Mouse (Mus musculus) hindbrain, embryonic 15.5 days (tissue): ENCODE results near the gene Lrg1. TPM values are rescaled to one million over a fixed set of nuclear protein-coding genes. Genes with fewer than 3 reads are reported as not detected.

Experiments
- ATAC-seq: fragments of 200-750 bp; cut with Nextera tagmentation; 2 replicates; pipeline ENCODE4 v1.8.0; 2017; ENCODE audit warnings: low read depth, moderate number of reproducible peaks, moderate TSS enrichment; ENCODE audit not compliant: low FRiP score
- H3K27ac ChIP-seq: fragments of 300-500 bp; sonication (generic); replicated peaks from 2 replicates; pipeline ENCODE4 v1.5.1; 2015; ENCODE audit warnings: mild to moderate bottlenecking, inconsistent platforms
- H3K27me3 ChIP-seq: fragments of 300-500 bp; sonication (generic); 2 replicates; pipeline ENCODE4 v1.6.1; 2015; ENCODE audit warnings: control low read depth, inconsistent platforms
- H3K36me3 ChIP-seq: fragments of 300-500 bp; sonication (generic); 2 replicates; pipeline ENCODE4 v1.6.1; 2015; ENCODE audit warnings: control low read depth, inconsistent platforms
- H3K4me1 ChIP-seq: fragments of 300-500 bp; sonication (generic); replicated peaks from 2 replicates; pipeline ENCODE4 v1.6.1; 2015; ENCODE audit warnings: control low read depth, inconsistent platforms
- H3K4me2 ChIP-seq: fragments of 300-500 bp; sonication (generic); 2 replicates; pipeline ENCODE4 v1.6.1; 2015; ENCODE audit warnings: moderate library complexity, mild to moderate bottlenecking, inconsistent platforms
- H3K4me3 ChIP-seq: fragments of 300-500 bp; sonication (generic); 2 replicates; pipeline ENCODE4 v1.5.1; 2015; ENCODE audit warnings: mild to moderate bottlenecking, inconsistent platforms
- H3K9ac ChIP-seq: fragments of 300-500 bp; sonication (generic); 2 replicates; pipeline ENCODE4 v1.6.1; 2015; ENCODE audit warnings: inconsistent platforms
- H3K9me3 ChIP-seq: fragments of 300-500 bp; sonication (generic); 2 replicates; pipeline ENCODE4 v1.6.1; 2016; ENCODE audit warnings: control low read depth, inconsistent platforms
- WGBS: fragments of 180-500 bp; shearing (Covaris S2); methylation state at CpG from one replicate; pipeline ENCODE4 v1.1.7; 2015; 5-methylcytosine and 5-hydroxymethylcytosine counted together
- polyA plus RNA-seq: library from polyadenylated mRNA; unstranded; fragments of >200 nt; fragmentation: Nextera tagmentation; extraction: Ambion mirVana; gene quantifications from 2 replicates; pipeline ENCODE4 v1.2.1, GENCODE M21; 2015

The Lrg1 gene
- polyA plus RNA-seq, 1 experiment from 2014 or later = 0.62 TPM

GRCm38 (mm10) chr17:56119981-56120880 lies 1.6 kb downstream of the Lrg1 start:
- H3K9me3 ChIP-seq = peaks cover 10% of the 10 kb centered on the region; the same call in 1 of the 2 replicates
- no peak overlapping the region for H3K27ac ChIP-seq
- WGBS = 8% methylated on average over 66 of the region's 66 CpGs
- peak overlapping the region; percentile 18; the same call in 1 of the 2 replicates for H3K4me2 ChIP-seq
- H3K27me3 ChIP-seq = peaks cover 73% of the 10 kb centered on the region
- H3K9ac ChIP-seq = no peak overlapping the region
- no peak for ATAC-seq
- no peak overlapping the region for H3K4me3 ChIP-seq
- peaks cover 19% of the 10 kb centered on the region for H3K4me1 ChIP-seq
- H3K36me3 ChIP-seq = peaks cover 19% of the 10 kb centered on the region

GRCm38 (mm10) chr17:56119431-56119830 lies 2.4 kb downstream of the Lrg1 start:
- H3K4me1 ChIP-seq = peaks cover 19% of the 10 kb centered on the region
- no peak overlapping the region for H3K9ac ChIP-seq
- peaks cover 16% of the 10 kb centered on the region; the same call in 1 of the 2 replicates for H3K36me3 ChIP-seq
- H3K4me2 ChIP-seq = no peak overlapping the region
- H3K9me3 ChIP-seq = peaks cover 10% of the 10 kb centered on the region; the same call in 1 of the 2 replicates
- peaks cover 67% of the 10 kb centered on the region for H3K27me3 ChIP-seq
- H3K27ac ChIP-seq = no peak overlapping the region
- WGBS = 43% methylated on average over 12 of the region's 12 CpGs
- H3K4me3 ChIP-seq = no peak overlapping the region
- no peak for ATAC-seq

- 0 out of 2 replicates have a peak, but pooled peaks cover 3% of the 10 kb centered on the region for H3K9me3 ChIP-seq
- H3K4me1 ChIP-seq = peaks cover 19% of the 10 kb centered on the region
- H3K9ac ChIP-seq = 0 out of 2 replicates have a peak within 1 kb of the TSS, but pooled peaks have one; percentile 26
- ATAC-seq = peak; percentile 66
- no peaks in the 10 kb centered on the region for H3K36me3 ChIP-seq
- H3K27me3 ChIP-seq = peaks cover 49% of the 10 kb centered on the region
- WGBS = 3% methylated on average over 27 of the region's 27 CpGs
- no peak within 1 kb of the TSS for H3K27ac ChIP-seq
- H3K4me3 ChIP-seq = peak within 1 kb of the TSS; percentile 35
- peak within 1 kb of the TSS; percentile 68 for H3K4me2 ChIP-seq
Observed at GRCm38 (mm10) chr17:56117251-56117710, 4.5 kb downstream of the Lrg1 start, which contains the start of gene Plin5. TSS of gene Plin5 (minus strand) at chr17:56117596.

GRCm38 (mm10) chr17:56116193-56116592 lies 5.6 kb downstream of the Lrg1 start:
- H3K4me2 ChIP-seq = no peak overlapping the region
- H3K36me3 ChIP-seq = no peaks in the 10 kb centered on the region
- H3K27ac ChIP-seq = no peak overlapping the region
- ATAC-seq = no peak
- 76% methylated on average over 10 of the region's 10 CpGs for WGBS
- no peak overlapping the region for H3K9ac ChIP-seq
- H3K9me3 ChIP-seq = no peaks in the 10 kb centered on the region
- H3K4me1 ChIP-seq = peaks cover 19% of the 10 kb centered on the region
- H3K27me3 ChIP-seq = peaks cover 38% of the 10 kb centered on the region
- H3K4me3 ChIP-seq = no peak overlapping the region

- H3K4me2 ChIP-seq = no peak overlapping the region
- peaks cover 8% of the 10 kb centered on the region; the same call in 1 of the 2 replicates for H3K27me3 ChIP-seq
- H3K9me3 ChIP-seq = no peaks in the 10 kb centered on the region
- ATAC-seq = no peak
- H3K4me3 ChIP-seq = no peak overlapping the region
- no peak overlapping the region for H3K27ac ChIP-seq
- no peaks in the 10 kb centered on the region for H3K36me3 ChIP-seq
- H3K9ac ChIP-seq = no peak overlapping the region
- 84% methylated on average over 3 of the region's 3 CpGs for WGBS
- peaks cover 7% of the 10 kb centered on the region for H3K4me1 ChIP-seq
Observed at GRCm38 (mm10) chr17:56112743-56113142, 9.1 kb downstream of the Lrg1 start.

GRCm38 (mm10) chr17:56111864-56112263 lies 9.9 kb downstream of the Lrg1 start:
- H3K4me2 ChIP-seq = no peak overlapping the region

GRCm38 (mm10) chr17:56111021-56111420 lies 10.8 kb downstream of the Lrg1 start:
- no peak overlapping the region for H3K27ac ChIP-seq
- 53% methylated on average over 1 of the region's 1 CpGs for WGBS
- H3K4me1 ChIP-seq = no peaks in the 10 kb centered on the region
- no peak overlapping the region for H3K4me3 ChIP-seq
- no peak for ATAC-seq
- H3K27me3 ChIP-seq = 0 out of 2 replicates have a peak, but pooled peaks cover under 1% of the 10 kb centered on the region
- no peak overlapping the region for H3K4me2 ChIP-seq
- no peaks in the 10 kb centered on the region for H3K36me3 ChIP-seq
- no peaks in the 10 kb centered on the region for H3K9me3 ChIP-seq
- no peak overlapping the region for H3K9ac ChIP-seq

More at GRCm38 (mm10) chr17:56111864-56112263, 9.9 kb downstream of the Lrg1 start:
- Histone ChIP-seq H3K9me3 (no peaks in the 10 kb centered on the region), H3K4me3 (no peak overlapping the region), H3K27me3 (peaks cover 5% of the 10 kb centered on the region; the same call in 1 of the 2 replicates), H3K27ac (no peak overlapping the region), H3K4me1 (no peaks in the 10 kb centered on the region), H3K9ac (no peak overlapping the region), H3K36me3 (no peaks in the 10 kb centered on the region)
- ATAC-seq = no peak; the same call in 1 of the 2 replicates
- 44% methylated on average over 5 of the region's 5 CpGs for WGBS

- H3K36me3 ChIP-seq = no peaks in the 10 kb centered on the region
- no peaks in the 10 kb centered on the region for H3K9me3 ChIP-seq
- H3K27me3 ChIP-seq = no peaks in the 10 kb centered on the region
- no peak overlapping the region for H3K27ac ChIP-seq
- 57% methylated on average over 4 of the region's 4 CpGs for WGBS
- H3K4me3 ChIP-seq = no peak overlapping the region
- H3K4me2 ChIP-seq = no peak overlapping the region
- H3K9ac ChIP-seq = no peak overlapping the region
- H3K4me1 ChIP-seq = no peaks in the 10 kb centered on the region
- no peak for ATAC-seq
Observed at GRCm38 (mm10) chr17:56110571-56110970, 11.2 kb downstream of the Lrg1 start.

GRCm38 (mm10) chr17:56109219-56110051 lies 12.4 kb downstream of the Lrg1 start, which contains the start of gene Plin4:
TSS of gene Plin4 (minus strand) at chr17:56109803.
- no peaks in the 10 kb centered on the region for H3K27me3 ChIP-seq
- 0 out of 2 replicates have a peak, but pooled peaks have one; percentile 12 for ATAC-seq
- no peaks in the 10 kb centered on the region for H3K9me3 ChIP-seq
- no peak within 1 kb of the TSS for H3K9ac ChIP-seq
- no peak within 1 kb of the TSS for H3K27ac ChIP-seq
- H3K4me3 ChIP-seq = no peak within 1 kb of the TSS
- H3K36me3 ChIP-seq = no peaks in the 10 kb centered on the region
- no peaks in the 10 kb centered on the region for H3K4me1 ChIP-seq
- H3K4me2 ChIP-seq = no peak within 1 kb of the TSS
- WGBS = 66% methylated on average over 10 of the region's 10 CpGs

GRCm38 (mm10) chr17:56108334-56109044 lies 13.3 kb downstream of the Lrg1 start:
- Histone ChIP-seq H3K4me1 (no peaks in the 10 kb centered on the region), H3K9ac (no peak overlapping the region), H3K27ac (no peak overlapping the region), H3K4me2 (no peak overlapping the region), H3K36me3 (0 out of 2 replicates have a peak, but pooled peaks cover 2% of the 10 kb centered on the region), H3K4me3 (no peak overlapping the region), H3K9me3 (no peaks in the 10 kb centered on the region), H3K27me3 (no peaks in the 10 kb centered on the region)
- 84% methylated on average over 6 of the region's 6 CpGs for WGBS
- ATAC-seq = no peak

GRCm38 (mm10) chr17:56107736-56108135 lies 14.1 kb downstream of the Lrg1 start:
- no peak overlapping the region for H3K4me3 ChIP-seq
- no peak overlapping the region for H3K9ac ChIP-seq
- no peaks in the 10 kb centered on the region for H3K9me3 ChIP-seq
- WGBS = 77% methylated on average over 2 of the region's 2 CpGs
- H3K27ac ChIP-seq = no peak overlapping the region
- H3K36me3 ChIP-seq = peaks cover 3% of the 10 kb centered on the region; the same call in 1 of the 2 replicates
- no peaks in the 10 kb centered on the region for H3K4me1 ChIP-seq
- ATAC-seq = no peak
- H3K27me3 ChIP-seq = no peaks in the 10 kb centered on the region
- no peak overlapping the region for H3K4me2 ChIP-seq
